Mouse (Mus musculus) testis, adult 2 months (tissue): ENCODE results near the gene Arhgef16.

ENCODE experiments used
- CTCF ChIP-seq: fragments of 200-500 bp; IDR thresholded peaks from 2 replicates; pipeline ENCODE4 v1.5.1; 2012; ENCODE audit warnings: low read depth, mild to moderate bottlenecking, inconsistent platforms, low read length, moderate library complexity; ENCODE audit not compliant: control insufficient read depth, insufficient read depth, insufficient replicate concordance
- POLR2A ChIP-seq: fragments of 200-500 bp; IDR thresholded peaks from 2 replicates; pipeline ENCODE4 v1.6.1; 2012; ENCODE audit warnings: low read depth, mild to moderate bottlenecking, inconsistent platforms, low read length, moderate library complexity; ENCODE audit not compliant: control insufficient read depth

GRCm38 (mm10) chr4:154330001-154330400 is 28.5 kb upstream of the Arhgef16 start:
- no peak for TF ChIP-seq CTCF
- no peak for TF ChIP-seq POLR2A
